Mouse (Mus musculus) CH12.LX (cell line): ENCODE results near the gene Atp1a3. TPM values are rescaled to one million over a fixed set of nuclear protein-coding genes. Genes with fewer than 3 reads are reported as not detected.
A peak's percentile ranks its signal among the peaks of the same experiment; 100 is the strongest.

Experiments
- DNase-seq: peaks from one replicate; pipeline ENCODE4 v3.0.0-alpha.2; 2013; ENCODE audit errors: extremely low read depth
- H3K27ac ChIP-seq: 2 replicates; pipeline ENCODE4 v1.5.1; 2012; ENCODE audit warnings: low read depth, mild to moderate bottlenecking, control low read depth, moderate library complexity; ENCODE audit not compliant: insufficient read depth
- H3K27me3 ChIP-seq: replicated peaks from 2 replicates; pipeline ENCODE3; 2012; ENCODE audit warnings: inconsistent platforms
- H3K36me3 ChIP-seq, 2 experiments: replicated peaks in 1 of 2; 2 replicates each; pipeline versions ENCODE3 to v1.6.1; 2012; ENCODE audit warnings: inconsistent platforms in 1 of 2, low read length in 1 of 2, mild to moderate bottlenecking in 1 of 2, mixed read lengths in 1 of 2, moderate library complexity in 1 of 2; ENCODE audit not compliant: control insufficient read depth in 1 of 2, insufficient read depth in 1 of 2
- H3K4me1 ChIP-seq, 2 experiments: 2 replicates each; pipeline ENCODE4 v1.6.1; 2012; ENCODE audit warnings: inconsistent platforms in 1 of 2, moderate library complexity in 1 of 2; ENCODE audit not compliant: insufficient read depth in 2 of 2, control insufficient read depth in 1 of 2
- H3K4me2 ChIP-seq: 2 replicates; pipeline ENCODE4 v1.6.1; 2012; ENCODE audit warnings: low read depth, mild to moderate bottlenecking, control low read depth; ENCODE audit not compliant: poor library complexity, insufficient read depth, severe bottlenecking
- H3K4me3 ChIP-seq, 3 experiments: fragments of 150-350 bp in 1 of 3; sonication (generic) in 1 of 3; replicated peaks in 1 of 3; 2 replicates each; pipeline versions ENCODE3 to v1.5.1; 2011 to 2012; ENCODE audit warnings: low read depth in 2 of 3, low read length in 2 of 3, mild to moderate bottlenecking in 2 of 3, moderate library complexity in 2 of 3, control low read depth in 1 of 3, improper control_type of control experiment in 1 of 3, inconsistent platforms in 1 of 3, mixed read lengths in 1 of 3; ENCODE audit not compliant: poor library complexity in 1 of 3
- H3K79me2 ChIP-seq: replicated peaks from 2 replicates; pipeline ENCODE4 v1.6.1; 2012; ENCODE audit warnings: mild to moderate bottlenecking, moderate library complexity; ENCODE audit not compliant: control insufficient read depth, poor library complexity, insufficient read depth, severe bottlenecking; ENCODE audit errors: extremely low read depth
- H3K9ac ChIP-seq: 2 replicates; pipeline ENCODE4 v1.6.1; 2012; ENCODE audit warnings: low read depth, mild to moderate bottlenecking, control low read depth, moderate library complexity; ENCODE audit not compliant: insufficient read depth
- H3K9me3 ChIP-seq: replicated peaks from 2 replicates; pipeline ENCODE3; 2012; ENCODE audit warnings: low read length, inconsistent platforms, mixed read lengths
- BHLHE40 ChIP-seq: IDR thresholded peaks from 2 replicates; pipeline ENCODE4 v1.6.1; 2011; ENCODE audit warnings: mild to moderate bottlenecking, low read depth, low read length, improper control_type of control experiment
- CHD1 ChIP-seq: IDR thresholded peaks from 2 replicates; pipeline ENCODE4 v1.6.1; 2012; ENCODE audit warnings: low read depth, low read length, improper control_type of control experiment, inconsistent platforms
- CTCF ChIP-seq, 2 experiments: IDR thresholded peaks in 1 of 2; conservative IDR thresholded peaks in 1 of 2; 2 replicates each; pipeline ENCODE4 v1.5.1; 2011 to 2012; ENCODE audit warnings: low read depth in 2 of 2, low read length in 2 of 2, improper control_type of control experiment in 1 of 2, inconsistent platforms in 1 of 2, mild to moderate bottlenecking in 1 of 2, moderate library complexity in 1 of 2
- E2F4 ChIP-seq: IDR thresholded peaks from 2 replicates; pipeline ENCODE4 v1.6.1; 2011; ENCODE audit warnings: low read depth, low read length, improper control_type of control experiment; ENCODE audit not compliant: insufficient replicate concordance
- ELF1 ChIP-seq: IDR thresholded peaks from 2 replicates; pipeline ENCODE4 v1.6.1; 2014; ENCODE audit warnings: low read depth, mild to moderate bottlenecking, inconsistent platforms, low read length, improper control_type of control experiment
- EP300 ChIP-seq: IDR thresholded peaks from 2 replicates; pipeline ENCODE4 v1.6.1; 2011; ENCODE audit warnings: low read length, improper control_type of control experiment
- ETS1 ChIP-seq: conservative IDR thresholded peaks from 2 replicates; pipeline ENCODE4 v1.6.1; 2012; ENCODE audit warnings: low read depth, mild to moderate bottlenecking, inconsistent platforms, low read length, improper control_type of control experiment, moderate library complexity
- GABPA ChIP-seq: IDR thresholded peaks from 2 replicates; pipeline ENCODE4 v1.6.1; 2012; ENCODE audit warnings: low read depth, low read length, improper control_type of control experiment, inconsistent platforms; ENCODE audit not compliant: insufficient replicate concordance
- HCFC1 ChIP-seq: IDR thresholded peaks from 2 replicates; pipeline ENCODE4 v1.6.1; 2012; ENCODE audit warnings: low read depth, mild to moderate bottlenecking, inconsistent platforms, low read length, improper control_type of control experiment
- IRF4 ChIP-seq: IDR thresholded peaks from 2 replicates; pipeline ENCODE4 v1.6.1; 2014; ENCODE audit warnings: low read depth, mild to moderate bottlenecking, inconsistent platforms, low read length, improper control_type of control experiment
- JUN ChIP-seq: IDR thresholded peaks from 2 replicates; pipeline ENCODE4 v1.6.1; 2011; ENCODE audit warnings: low read depth, mild to moderate bottlenecking, low read length, improper control_type of control experiment, moderate library complexity; ENCODE audit not compliant: insufficient read depth
- JUND ChIP-seq: conservative IDR thresholded peaks from 2 replicates; pipeline ENCODE4 v1.6.1; 2011; ENCODE audit warnings: low read depth, low read length, improper control_type of control experiment
- KAT2A ChIP-seq: IDR thresholded peaks from 2 replicates; pipeline ENCODE4 v1.6.1; 2012; ENCODE audit warnings: low read length, improper control_type of control experiment, inconsistent platforms; ENCODE audit not compliant: insufficient replicate concordance
- MAFK ChIP-seq: IDR thresholded peaks from 2 replicates; pipeline ENCODE4 v1.6.1; 2011; ENCODE audit warnings: low read length, improper control_type of control experiment; ENCODE audit not compliant: insufficient replicate concordance
- MAX ChIP-seq: IDR thresholded peaks from 2 replicates; pipeline ENCODE4 v1.6.1; 2011; ENCODE audit warnings: low read length, improper control_type of control experiment
- MAZ ChIP-seq: IDR thresholded peaks from 2 replicates; pipeline ENCODE4 v1.6.1; 2012; ENCODE audit warnings: low read depth, mild to moderate bottlenecking, inconsistent platforms, low read length, improper control_type of control experiment, moderate library complexity
- MEF2A ChIP-seq: IDR thresholded peaks from 2 replicates; pipeline ENCODE4 v1.6.1; 2014; ENCODE audit warnings: low read depth, mild to moderate bottlenecking, inconsistent platforms, low read length, improper control_type of control experiment, borderline replicate concordance
- MXI1 ChIP-seq: IDR thresholded peaks from 2 replicates; pipeline ENCODE4 v1.6.1; 2011; ENCODE audit warnings: mild to moderate bottlenecking, low read depth, low read length, improper control_type of control experiment
- MYC ChIP-seq: IDR thresholded peaks from 2 replicates; pipeline ENCODE4 v1.6.1; 2011; ENCODE audit warnings: low read depth, mild to moderate bottlenecking, improper control_type of control experiment, low read length
- NELFE ChIP-seq: IDR thresholded peaks from 2 replicates; pipeline ENCODE4 v1.6.1; 2011; ENCODE audit warnings: low read depth, low read length, improper control_type of control experiment
- NRF1 ChIP-seq: IDR thresholded peaks from 2 replicates; pipeline ENCODE4 v1.6.1; 2014; ENCODE audit warnings: low read depth, mild to moderate bottlenecking, inconsistent platforms, low read length, improper control_type of control experiment, moderate library complexity
- POLR2A ChIP-seq: IDR thresholded peaks from 2 replicates; pipeline ENCODE4 v1.6.1; 2011; ENCODE audit warnings: low read depth, mild to moderate bottlenecking, improper control_type of control experiment, low read length
- RAD21 ChIP-seq: IDR thresholded peaks from 2 replicates; pipeline ENCODE4 v1.6.1; 2011; ENCODE audit warnings: low read depth, mild to moderate bottlenecking, low read length, improper control_type of control experiment, moderate library complexity
- RCOR1 ChIP-seq: conservative IDR thresholded peaks from 2 replicates; pipeline ENCODE4 v1.6.1; 2012; ENCODE audit warnings: low read depth, mild to moderate bottlenecking, inconsistent platforms, low read length, improper control_type of control experiment
- SIN3A ChIP-seq: IDR thresholded peaks from 2 replicates; pipeline ENCODE4 v1.6.1; 2012; ENCODE audit warnings: low read length, improper control_type of control experiment, inconsistent platforms
- SMC3 ChIP-seq: IDR thresholded peaks from 2 replicates; pipeline ENCODE4 v1.6.1; 2011; ENCODE audit warnings: low read depth, low read length, improper control_type of control experiment
- TBP ChIP-seq: conservative IDR thresholded peaks from 2 replicates; pipeline ENCODE4 v1.6.1; 2011; ENCODE audit warnings: low read depth, low read length, improper control_type of control experiment
- TCF12 ChIP-seq: IDR thresholded peaks from 2 replicates; pipeline ENCODE4 v1.6.1; 2014; ENCODE audit warnings: low read depth, mild to moderate bottlenecking, inconsistent platforms, low read length, improper control_type of control experiment
- USF1 ChIP-seq: IDR thresholded peaks from 2 replicates; pipeline ENCODE4 v1.6.1; 2014; ENCODE audit warnings: low read depth, mild to moderate bottlenecking, inconsistent platforms, low read length, improper control_type of control experiment
- USF2 ChIP-seq: conservative IDR thresholded peaks from 2 replicates; pipeline ENCODE4 v1.6.1; 2011; ENCODE audit warnings: low read depth, low read length, improper control_type of control experiment
- ZC3H11A ChIP-seq: IDR thresholded peaks from 2 replicates; pipeline ENCODE4 v1.6.1; 2012; ENCODE audit warnings: low read depth, mild to moderate bottlenecking, inconsistent platforms, low read length, improper control_type of control experiment
- ZKSCAN1 ChIP-seq: IDR thresholded peaks from 2 replicates; pipeline ENCODE4 v1.6.1; 2012; ENCODE audit warnings: low read depth, inconsistent platforms, low read length, improper control_type of control experiment, borderline replicate concordance
- ZMIZ1 ChIP-seq: IDR thresholded peaks from 2 replicates; pipeline ENCODE4 v1.6.1; 2012; ENCODE audit warnings: low read depth, mild to moderate bottlenecking, inconsistent platforms, low read length, improper control_type of control experiment
- ZNF384 ChIP-seq: IDR thresholded peaks from 2 replicates; pipeline ENCODE4 v1.6.1; 2012; ENCODE audit warnings: low read depth, low read length, improper control_type of control experiment, inconsistent platforms
- dilution Hi-C: fragments of 300-500 bp; cut with MboI; formaldehyde crosslinking; loops from 2 replicates; pipeline ENCODE4 v1.14.3; 2020; ENCODE audit warnings: low sequenced_read_pairs; ENCODE audit not compliant: extremely low pct_unique_long_range_greater_than_20kb, extremely low pct_ligation_motif_present
- in situ Hi-C: fragments of 300-500 bp; cut with MboI; formaldehyde crosslinking; loops from 3 replicates; pipeline ENCODE4 v1.14.3; 2019; ENCODE audit warnings: low sequenced_read_pairs, low pct_ligation_motif_present, low pct_unique_long_range_greater_than_20kb, mixed read lengths
- polyA plus RNA-seq: library from polyadenylated mRNA; unstranded; fragments of >175 nt; gene quantifications from 2 replicates; pipeline ENCODE4 v1.2.1, GENCODE M21; 2012; ENCODE audit warnings: low read depth; ENCODE audit not compliant: insufficient read length
- total RNA-seq, 2 experiments: library from RNA; depleted of rRNA; stranded (reverse); fragments of 300-350 nt in 1 of 2; fragments of >200 nt in 1 of 2; gene quantifications; 2 replicates each; pipeline ENCODE4 v1.2.3; 2012 to 2014

The Atp1a3 gene
- total and polyA plus RNA-seq, 3 experiments: 0.17 to 0.24 TPM; not detected in 1

- peak; percentile 97 for DNase-seq
- peak within 1 kb of the TSS; percentile 76 for H3K4me2 ChIP-seq
- no peaks in the 10 kb centered on the region for H3K9me3 ChIP-seq
- no peaks in the 10 kb centered on the region for H3K79me2 ChIP-seq
- H3K27me3 ChIP-seq: peaks cover 16% of the 10 kb centered on the region
- peak within 1 kb of the TSS; percentile 67 for H3K9ac ChIP-seq
- peaks cover 5 to 27% of the 10 kb centered on the region in 2 experiments; a peak in 3 of 4 replicates for H3K4me1 ChIP-seq
- TF ChIP-seq USF1 (no peak), SIN3A (peak; percentile 39), NRF1 (0 out of 2 replicates have a peak, but pooled peaks have one; percentile 34), ELF1 (peak; percentile 86), RAD21 (no peak), CTCF (conservative IDR thresholded peaks at IDR 0.05 in 1 of 2, IDR thresholded peaks at IDR 0.05 in 1 of 2; ENCODE audit: low read depth in 2 of 2, low read length in 2 of 2) (peak in 1 of 2 experiments; percentile 58; a peak in 2 of 4 replicates), TCF12 (peak; percentile 56; the same call in 1 of the 2 replicates), ZMIZ1 (no peak), MEF2A (no peak), JUN (no peak), USF2 (no peak), EP300 (no peak), BHLHE40 (0 out of 2 replicates have a peak, but pooled peaks have one; percentile 3), MAZ (0 out of 2 replicates have a peak, but pooled peaks have one; percentile 32), TBP (peak; percentile 65; the same call in 1 of the 2 replicates), JUND (no peak), IRF4 (peak; percentile 69; the same call in 1 of the 2 replicates), E2F4 (no peak), NELFE (peak; percentile 50), ZKSCAN1 (no peak), ZNF384 (no peak), ZC3H11A (no peak), GABPA (peak; percentile 92; the same call in 1 of the 2 replicates), POLR2A (peak; percentile 66; the same call in 1 of the 2 replicates), KAT2A (peak; percentile 99), MAX (peak; percentile 42; the same call in 1 of the 2 replicates), CHD1 (no peak), ETS1 (no peak), RCOR1 (no peak), MAFK (no peak), MXI1 (peak; percentile 22; the same call in 1 of the 2 replicates), HCFC1 (peak; percentile 97), SMC3 (no peak), MYC (peak; percentile 78; the same call in 1 of the 2 replicates)
- peak within 1 kb of the TSS; percentile 62 to 87 (median 81) for H3K4me3 ChIP-seq
- dilution Hi-C loops: no loop called here
- in situ Hi-C loops: no loop called here
- H3K36me3 ChIP-seq: peaks cover 0 to 17% of the 10 kb centered on the region in 2 experiments
- peak within 1 kb of the TSS; percentile 23; the same call in 1 of the 2 replicates for H3K27ac ChIP-seq
Measured at GRCm38 (mm10) chr7:24971972-24972893, 33.5 kb downstream of the Atp1a3 start, which contains the start of gene Rabac1. Gene Rabac1, minus strand, starts transcription at chr7:24972754.
